Mouse (Mus musculus) bone marrow, adult 2 months (tissue): ENCODE measurements around the gene Casq1.
"Not testable (repeated sequence)": the region's sequence is repeated elsewhere in the genome, so short reads cannot be mapped to it uniquely, and the experiment has no call there.

Experiments
- CTCF ChIP-seq: fragments of 200-500 bp; IDR thresholded peaks from 2 replicates; pipeline ENCODE4 v1.5.1; 2011; ENCODE audit warnings: low read length, control low read depth; ENCODE audit not compliant: control insufficient read depth, insufficient read depth
- POLR2A ChIP-seq: fragments of 200-500 bp; IDR thresholded peaks from 2 replicates; pipeline ENCODE4 v1.6.1; 2011; ENCODE audit warnings: low read depth, mild to moderate bottlenecking, control low read depth, low read length, borderline replicate concordance; ENCODE audit not compliant: control insufficient read depth

DNA sequence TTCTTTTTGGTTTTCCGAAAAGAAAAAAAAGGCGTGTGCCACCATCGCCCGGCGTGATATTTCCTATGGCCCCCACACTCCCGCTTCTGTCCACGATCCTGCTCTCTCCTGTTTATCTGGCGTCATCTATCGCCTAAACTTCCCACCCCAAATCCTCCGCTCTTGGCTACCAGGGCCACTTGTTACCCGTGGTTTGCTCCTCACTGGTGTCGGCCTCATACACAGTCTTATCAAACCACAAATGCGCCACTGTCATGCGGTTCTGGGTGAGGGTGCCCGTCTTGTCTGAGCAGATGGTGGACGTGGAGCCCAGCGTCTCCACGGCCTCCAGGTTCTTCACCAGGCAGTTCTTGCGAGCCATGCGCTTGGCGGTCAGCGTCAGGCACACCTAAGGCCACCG is 25.0 kb upstream of the Casq1 start:
- TF ChIP-seq CTCF, POLR2A: not testable (repeated sequence)
